Mouse (Mus musculus) small intestine, adult 2 months (tissue): ENCODE results near the gene A630076J17Rik. TPM values are rescaled to one million over a fixed set of nuclear protein-coding genes. Genes with fewer than 3 reads are reported as not detected.

Source experiments
- H3K27ac ChIP-seq: fragments of 200-500 bp; 2 replicates; pipeline ENCODE4 v1.5.1; 2012; ENCODE audit warnings: low read depth, low read length, control low read depth, inconsistent platforms; ENCODE audit not compliant: insufficient read depth
- H3K27me3 ChIP-seq: fragments of 200-500 bp; 2 replicates; pipeline ENCODE4 v1.6.1; 2012; ENCODE audit warnings: mild to moderate bottlenecking, moderate library complexity, low read length, inconsistent platforms; ENCODE audit not compliant: control insufficient read depth, insufficient read depth
- H3K36me3 ChIP-seq: fragments of 200-500 bp; 2 replicates; pipeline ENCODE4 v1.6.1; 2012; ENCODE audit warnings: mild to moderate bottlenecking, low read length, control low read depth, inconsistent platforms; ENCODE audit not compliant: control insufficient read depth, insufficient read depth
- H3K4me1 ChIP-seq: fragments of 200-500 bp; 2 replicates; pipeline ENCODE4 v1.6.1; 2012; ENCODE audit warnings: low read length, inconsistent platforms, mixed read lengths; ENCODE audit not compliant: control insufficient read depth, insufficient read depth, insufficient read length
- H3K4me3 ChIP-seq: fragments of 200-500 bp; 2 replicates; pipeline ENCODE4 v1.5.1; 2012; ENCODE audit warnings: low read depth, mild to moderate bottlenecking, control low read depth, inconsistent platforms, low read length, moderate library complexity
- CTCF ChIP-seq: fragments of 200-500 bp; IDR thresholded peaks from 2 replicates; pipeline ENCODE4 v1.5.1; 2012; ENCODE audit warnings: low read depth, mild to moderate bottlenecking, control low read depth, inconsistent platforms, low read length, moderate library complexity, mixed read lengths; ENCODE audit not compliant: insufficient replicate concordance, insufficient read length; ENCODE audit errors: extremely low read depth
- POLR2A ChIP-seq: fragments of 200-500 bp; IDR thresholded peaks from 2 replicates; pipeline ENCODE4 v1.6.1; 2012; ENCODE audit warnings: low read depth, mild to moderate bottlenecking, control low read depth, inconsistent platforms, low read length, moderate library complexity
- WGBS: fragments of 180-500 bp; shearing (Covaris S2); methylation state at CpG from one replicate; pipeline ENCODE4 v1.1.7; 2018; 5-methylcytosine and 5-hydroxymethylcytosine counted together
- polyA plus RNA-seq: library from polyadenylated mRNA; depleted of rRNA; stranded (reverse); fragments of >200 nt; gene quantifications from 2 replicates; pipeline ENCODE4 v1.2.3, GENCODE M21; 2012

A630076J17Rik gene
- polyA plus RNA-seq, 1 experiment: not detected

- 28% methylated on average over 14 of the region's 14 CpGs for WGBS
These were observed 11.1 kb downstream of the A630076J17Rik start for GRCm38 (mm10) chr3:107241389-107242094.

GRCm38 (mm10) chr3:107246876-107247275, 16.5 kb downstream of the A630076J17Rik start:
- Histone ChIP-seq H3K4me1 (peaks cover 3% of the 10 kb centered on the region; the same call in 1 of the 2 replicates), H3K4me3 (no peak overlapping the region), H3K27ac (no peak overlapping the region), H3K27me3 (no peaks in the 10 kb centered on the region), H3K36me3 (no peaks in the 10 kb centered on the region)
- TF ChIP-seq CTCF (no peak), POLR2A (no peak)
- WGBS: 81% methylated on average over 6 of the region's 6 CpGs

More at GRCm38 (mm10) chr3:107241389-107242094, 11.1 kb downstream of the A630076J17Rik start:
- no peaks in the 10 kb centered on the region; the same call in 1 of the 2 replicates for H3K4me1 ChIP-seq
- TF ChIP-seq POLR2A (no peak), CTCF (no peak)
- H3K36me3 ChIP-seq: no peaks in the 10 kb centered on the region
- H3K27me3 ChIP-seq: no peaks in the 10 kb centered on the region
- no peak overlapping the region for H3K27ac ChIP-seq
- no peak overlapping the region for H3K4me3 ChIP-seq

GRCm38 (mm10) chr3:107249042-107249441, 18.6 kb downstream of the A630076J17Rik start:
- 24% methylated on average over 3 of the region's 3 CpGs for WGBS
- no peak for TF ChIP-seq CTCF
- TF ChIP-seq POLR2A: no peak
- Histone ChIP-seq H3K36me3 (no peaks in the 10 kb centered on the region), H3K4me1 (peaks cover 3% of the 10 kb centered on the region; the same call in 1 of the 2 replicates), H3K4me3 (no peak overlapping the region), H3K27ac (no peak overlapping the region), H3K27me3 (no peaks in the 10 kb centered on the region)

GRCm38 (mm10) chr3:107250320-107250719, 19.9 kb downstream of the A630076J17Rik start:
- H3K27me3 ChIP-seq: 0 out of 2 replicates have a peak, but pooled peaks cover 3% of the 10 kb centered on the region
- H3K36me3 ChIP-seq: no peaks in the 10 kb centered on the region
- no peak overlapping the region for H3K27ac ChIP-seq
- TF ChIP-seq CTCF (no peak), POLR2A (no peak)
- peaks cover 3% of the 10 kb centered on the region; the same call in 1 of the 2 replicates for H3K4me1 ChIP-seq
- no peak overlapping the region for H3K4me3 ChIP-seq
- 21% methylated on average over 2 of the region's 2 CpGs for WGBS

GRCm38 (mm10) chr3:107252035-107252434, 21.6 kb downstream of the A630076J17Rik start:
- no peak overlapping the region for H3K27ac ChIP-seq
- TF ChIP-seq CTCF: no peak
- TF ChIP-seq POLR2A: no peak
- H3K4me3 ChIP-seq: no peak overlapping the region
- H3K4me1 ChIP-seq: peaks cover 3% of the 10 kb centered on the region; the same call in 1 of the 2 replicates
- no peaks in the 10 kb centered on the region for H3K36me3 ChIP-seq
- 64% methylated on average over 4 of the region's 4 CpGs for WGBS
- H3K27me3 ChIP-seq: 0 out of 2 replicates have a peak, but pooled peaks cover 3% of the 10 kb centered on the region

- WGBS: 63% methylated on average over 5 of the region's 5 CpGs
These were observed 23.5 kb downstream of the A630076J17Rik start for GRCm38 (mm10) chr3:107253925-107254324.

GRCm38 (mm10) chr3:107255992-107256391, 25.6 kb downstream of the A630076J17Rik start:
- no peak overlapping the region for H3K4me3 ChIP-seq
- WGBS: 70% methylated on average over 3 of the region's 3 CpGs
- no peaks in the 10 kb centered on the region for H3K36me3 ChIP-seq
- 0 out of 2 replicates have a peak, but pooled peaks cover 3% of the 10 kb centered on the region for H3K27me3 ChIP-seq
- no peaks in the 10 kb centered on the region for H3K4me1 ChIP-seq
- H3K27ac ChIP-seq: no peak overlapping the region
- TF ChIP-seq CTCF (no peak), POLR2A (no peak)

More at GRCm38 (mm10) chr3:107253925-107254324, 23.5 kb downstream of the A630076J17Rik start:
- Histone ChIP-seq H3K4me1 (peaks cover 3% of the 10 kb centered on the region; the same call in 1 of the 2 replicates), H3K4me3 (no peak overlapping the region), H3K27ac (no peak overlapping the region), H3K27me3 (0 out of 2 replicates have a peak, but pooled peaks cover 3% of the 10 kb centered on the region), H3K36me3 (no peaks in the 10 kb centered on the region)
- TF ChIP-seq POLR2A (no peak), CTCF (no peak)
